Mouse (Mus musculus): ENCODE measurements around the gene Samhd1.

- no peak for TF ChIP-seq HCFC1 (IDR thresholded peaks at IDR 0.05; ENCODE audit: borderline replicate concordance, insufficient read depth, low read length)
- TF ChIP-seq ZNF384 (IDR thresholded peaks at IDR 0.05; ENCODE audit: low read depth, low read length) = no peak
Observed at GRCm38 (mm10) chr2:157118556-157118955, 16.5 kb downstream of the Samhd1 start.
